Mouse (Mus musculus) C2C12 (cell line): ENCODE results near the gene Naa15.

Experiments
- CEBPB ChIP-seq: IDR thresholded peaks from one replicate; pipeline ENCODE4 v1.6.1; 2011; ENCODE audit warnings: low read depth, mild to moderate bottlenecking, control low read depth, moderate library complexity
- CTCF ChIP-seq: IDR thresholded peaks from one replicate; pipeline ENCODE4 v1.5.1; 2011; ENCODE audit not compliant: control insufficient read depth, insufficient read depth, insufficient read length
- MAX ChIP-seq: IDR thresholded peaks from one replicate; pipeline ENCODE4 v1.6.1; 2011; ENCODE audit warnings: mild to moderate bottlenecking, control low read depth
- MYOD1 ChIP-seq: IDR thresholded peaks from one replicate; pipeline ENCODE4 v1.6.1; 2011; ENCODE audit warnings: low read depth; ENCODE audit not compliant: control insufficient read depth, insufficient read length
- MYOG ChIP-seq: IDR thresholded peaks from one replicate; pipeline ENCODE4 v1.6.1; 2011; ENCODE audit not compliant: control insufficient read depth, insufficient read length; ENCODE audit errors: extremely low read depth
- USF1 ChIP-seq: IDR thresholded peaks from one replicate; pipeline ENCODE4 v1.6.1; 2011; ENCODE audit warnings: low read depth, mild to moderate bottlenecking, control low read depth, moderate library complexity

DNA sequence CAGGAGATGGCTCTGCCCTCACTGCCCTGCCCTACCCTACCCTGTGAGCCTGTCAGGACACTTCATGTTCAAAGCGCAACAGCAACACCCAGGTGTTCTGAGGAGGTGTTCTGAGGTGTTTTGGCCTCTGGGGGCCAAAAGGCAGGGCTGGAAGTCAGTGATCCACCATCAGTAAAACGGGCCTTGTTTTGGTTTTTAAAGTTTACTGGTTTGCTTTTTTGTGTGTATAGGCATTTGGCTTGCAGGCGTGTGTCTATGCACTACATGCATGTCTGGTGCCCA is 36.3 kb upstream of the Naa15 start:
- no peak for TF ChIP-seq CTCF
- TF ChIP-seq MYOD1 = no peak
- TF ChIP-seq CEBPB = no peak
- no peak for TF ChIP-seq MAX
- TF ChIP-seq USF1 = no peak
- no peak for TF ChIP-seq MYOG
